25 mouse cellular contexts compared by ENCODE assay signal in genomic region chr4:62411606-62412005, GRCm38 (mm10). TPM values are rescaled to one million over a fixed set of nuclear protein-coding genes. Genes with fewer than 3 reads are reported as not detected.
"Had no signal": no experiment of that assay in that cellular context is flagged by ENCODE, and none has a peak within 500 bp of the region (broad histone marks: within the 10 kb centered on the region; RNA-seq: fewer than 3 reads in every experiment).

No protein-coding gene starts in this region.

- DNase-seq: kidney, adult 11 months; kidney, adult 8-10 months; kidney, postnatal 25 days; layer of hippocampus, adult 9-11 months; layer of hippocampus, postnatal 36 days; lung, adult 18-20 months; lung, postnatal 10 days; lung, postnatal 36 days; right cerebral cortex, adult 18-20 months; right cerebral cortex, postnatal 14 days; spleen, adult 18-20 months; thymus, postnatal 25 days had no signal

- H3K27me3 ChIP-seq: liver, embryonic 15.5 days; lung, embryonic 15.5 days; midbrain, embryonic 12.5 days; midbrain, embryonic 15.5 days; neural tube, embryonic 12.5 days; neural tube, embryonic 15.5 days had no signal

- H3K4me3 ChIP-seq: layer of hippocampus, adult 2 months; left cerebral cortex, adult 2 months; liver, embryonic 15.5 days; lung, embryonic 15.5 days; midbrain, embryonic 12.5 days; midbrain, embryonic 15.5 days; neural tube, embryonic 12.5 days; neural tube, embryonic 15.5 days had no signal

- H3K9me3 ChIP-seq: liver, embryonic 15.5 days; lung, embryonic 15.5 days; midbrain, embryonic 12.5 days; midbrain, embryonic 15.5 days; neural tube, embryonic 12.5 days; neural tube, embryonic 15.5 days had no signal

- ATAC-seq: midbrain, embryonic 15.5 days had no signal

RNA-seq across cellular contexts. Expression of gene Rnf183, which starts 23.4 kb away (rescaled TPM):
- total RNA-seq: layer of hippocampus, adult 2 months; layer of hippocampus, postnatal 36 days; left cerebral cortex, adult 2 months; left cerebral cortex, postnatal 10 days; left cerebral cortex, postnatal 36 days; liver, adult 2 months had no signal
- polyA plus RNA-seq: limb, embryonic 11.5 days; liver, adult 2 months; liver, embryonic 15.5 days; neural tube, embryonic 12.5 days; stomach, embryonic 14.5 days had no signal
